Mouse (Mus musculus): ENCODE results near the gene Unc79.

Unc79 gene

GRCm38 (mm10) chr12:103160721-103161120 is 212.1 kb downstream of the Unc79 start:
- in situ Hi-C loops (cut with MboI; ENCODE audit: low pct_unique_long_range_greater_than_20kb in 1 of 2, low sequenced_read_pairs in 2 of 2, unreplicated experiment in 1 of 2) = no loop called here

GRCm38 (mm10) chr12:103163596-103163995 is 214.9 kb downstream of the Unc79 start:
- in situ Hi-C loops (cut with MboI; ENCODE audit: low pct_unique_long_range_greater_than_20kb in 1 of 2, low sequenced_read_pairs in 2 of 2, unreplicated experiment in 1 of 2) = no loop called here

- in situ Hi-C loops (cut with MboI; ENCODE audit: low pct_unique_long_range_greater_than_20kb in 1 of 2, low sequenced_read_pairs in 2 of 2, unreplicated experiment in 1 of 2) = no loop called here
Measured at GRCm38 (mm10) chr12:103164101-103165030, 215.7 kb downstream of the Unc79 start.

GRCm38 (mm10) chr12:103168892-103169291 is 220.2 kb downstream of the Unc79 start:
- in situ Hi-C loops (cut with MboI; ENCODE audit: low pct_unique_long_range_greater_than_20kb in 1 of 2, low sequenced_read_pairs in 2 of 2, unreplicated experiment in 1 of 2) = no loop called here

GRCm38 (mm10) chr12:103183057-103183456 is 234.4 kb downstream of the Unc79 start:
- in situ Hi-C loops (cut with MboI; ENCODE audit: low pct_unique_long_range_greater_than_20kb in 1 of 2, low sequenced_read_pairs in 2 of 2, unreplicated experiment in 1 of 2) = no loop called here

GRCm38 (mm10) chr12:103187020-103187419 is 238.4 kb downstream of the Unc79 start:
- in situ Hi-C loops (cut with MboI; ENCODE audit: low pct_unique_long_range_greater_than_20kb in 1 of 2, low sequenced_read_pairs in 2 of 2, unreplicated experiment in 1 of 2) = no loop called here

- in situ Hi-C loops (cut with MboI; ENCODE audit: low pct_unique_long_range_greater_than_20kb in 1 of 2, low sequenced_read_pairs in 2 of 2, unreplicated experiment in 1 of 2) = no loop called here
Measured at GRCm38 (mm10) chr12:103188223-103188622, 239.6 kb downstream of the Unc79 start.

GRCm38 (mm10) chr12:103189771-103190170 is 241.1 kb downstream of the Unc79 start:
- in situ Hi-C loops (cut with MboI; ENCODE audit: low pct_unique_long_range_greater_than_20kb in 1 of 2, low sequenced_read_pairs in 2 of 2, unreplicated experiment in 1 of 2) = no loop called here

- in situ Hi-C loops (cut with MboI; ENCODE audit: low pct_unique_long_range_greater_than_20kb in 1 of 2, low sequenced_read_pairs in 2 of 2, unreplicated experiment in 1 of 2) = no loop called here
Measured at GRCm38 (mm10) chr12:103192996-103193395, 244.3 kb downstream of the Unc79 start.

GRCm38 (mm10) chr12:103202592-103203544 is 254.2 kb downstream of the Unc79 start:
- in situ Hi-C loops (cut with MboI; ENCODE audit: low pct_unique_long_range_greater_than_20kb in 1 of 2, low sequenced_read_pairs in 2 of 2, unreplicated experiment in 1 of 2) = no loop called here

- in situ Hi-C loops (cut with MboI; ENCODE audit: low pct_unique_long_range_greater_than_20kb in 1 of 2, low sequenced_read_pairs in 2 of 2, unreplicated experiment in 1 of 2) = no loop called here
Measured at GRCm38 (mm10) chr12:103205561-103205960, 256.9 kb downstream of the Unc79 start.

GRCm38 (mm10) chr12:103209581-103209980 is 260.9 kb downstream of the Unc79 start:
- in situ Hi-C loops (cut with MboI; ENCODE audit: low pct_unique_long_range_greater_than_20kb in 1 of 2, low sequenced_read_pairs in 2 of 2, unreplicated experiment in 1 of 2) = no loop called here

- in situ Hi-C loops (cut with MboI; ENCODE audit: low pct_unique_long_range_greater_than_20kb in 1 of 2, low sequenced_read_pairs in 2 of 2, unreplicated experiment in 1 of 2) = no loop called here
Measured at GRCm38 (mm10) chr12:103211078-103211477, 262.4 kb downstream of the Unc79 start.

- in situ Hi-C loops (cut with MboI; ENCODE audit: low pct_unique_long_range_greater_than_20kb in 1 of 2, low sequenced_read_pairs in 2 of 2, unreplicated experiment in 1 of 2) = no loop called here
Measured at GRCm38 (mm10) chr12:103213591-103213990, 264.9 kb downstream of the Unc79 start.

GRCm38 (mm10) chr12:103214270-103214669 is 265.6 kb downstream of the Unc79 start:
- in situ Hi-C loops (cut with MboI; ENCODE audit: low pct_unique_long_range_greater_than_20kb in 1 of 2, low sequenced_read_pairs in 2 of 2, unreplicated experiment in 1 of 2) = no loop called here

- in situ Hi-C loops (cut with MboI; ENCODE audit: low pct_unique_long_range_greater_than_20kb in 1 of 2, low sequenced_read_pairs in 2 of 2, unreplicated experiment in 1 of 2) = no loop called here
Measured at GRCm38 (mm10) chr12:103214797-103215196, 266.1 kb downstream of the Unc79 start.

- in situ Hi-C loops (cut with MboI; ENCODE audit: low pct_unique_long_range_greater_than_20kb in 1 of 2, low sequenced_read_pairs in 2 of 2, unreplicated experiment in 1 of 2) = no loop called here
Measured at GRCm38 (mm10) chr12:103215877-103216610, 267.4 kb downstream of the Unc79 start.

- in situ Hi-C loops (cut with MboI; ENCODE audit: low pct_unique_long_range_greater_than_20kb in 1 of 2, low sequenced_read_pairs in 2 of 2, unreplicated experiment in 1 of 2) = no loop called here
Measured at GRCm38 (mm10) chr12:103223671-103224070, 275.0 kb downstream of the Unc79 start.

Measured in mouse embryonic stem cell (cell line).